Mouse (Mus musculus) myocyte (in vitro differentiated cells): ENCODE results near the gene Ipo5.

Source experiments
- CEBPB ChIP-seq: IDR thresholded peaks from 2 replicates; pipeline ENCODE4 v1.6.1; 2011; ENCODE audit warnings: mild to moderate bottlenecking, moderate library complexity; ENCODE audit not compliant: poor library complexity, insufficient read depth, severe bottlenecking
- MYOD1 ChIP-seq, 3 experiments: IDR thresholded peaks; one replicate each; pipeline ENCODE4 v1.6.1; 2011; ENCODE audit warnings: control low read depth in 2 of 3, low read depth in 2 of 3, mild to moderate bottlenecking in 2 of 3, moderate library complexity in 1 of 3; ENCODE audit not compliant: insufficient read length in 2 of 3, control insufficient read depth in 1 of 3
- POLR2A ChIP-seq: IDR thresholded peaks from one replicate; pipeline ENCODE4 v1.6.1; 2011; ENCODE audit warnings: low read depth, mild to moderate bottlenecking, control low read depth, moderate library complexity; ENCODE audit not compliant: insufficient read length
- POLR2AphosphoS2 ChIP-seq: IDR thresholded peaks from one replicate; pipeline ENCODE4 v1.6.1; 2011; ENCODE audit warnings: low read depth, control low read depth; ENCODE audit not compliant: insufficient read length
- REST ChIP-seq: IDR thresholded peaks from one replicate; pipeline ENCODE4 v1.6.1; 2011; ENCODE audit warnings: mild to moderate bottlenecking, control low read depth, moderate library complexity; ENCODE audit not compliant: insufficient read depth, insufficient read length

- no peak for TF ChIP-seq POLR2A
- no peak for TF ChIP-seq POLR2AphosphoS2
- no peak for TF ChIP-seq CEBPB
- TF ChIP-seq MYOD1 (IDR thresholded peaks at IDR 0.05; ENCODE audit: control insufficient read depth in 1 of 3, insufficient read length in 2 of 3, low read depth in 2 of 3) = no peak
- TF ChIP-seq REST = no peak
Measured at GRCm38 (mm10) chr14:120870736-120871135, 40.3 kb upstream of the Ipo5 start.
